Mouse (Mus musculus) subcutaneous adipose tissue, adult 2 months (tissue): Measurements from ENCODE around the gene Ezh2. TPM values are rescaled to one million over a fixed set of nuclear protein-coding genes. Genes with fewer than 3 reads are reported as not detected.

Experiments
- polyA plus RNA-seq: library from polyadenylated mRNA; depleted of rRNA; stranded (reverse); fragments of >200 nt; gene quantifications from 2 replicates; pipeline ENCODE4 v1.2.3, GENCODE M21; 2012; ENCODE audit warnings: low replicate concordance; rRNA removed

Gene Ezh2
- polyA plus RNA-seq: 6.3 and 9.0 TPM in 2 replicates

GRCm38 (mm10) chr6:47594926-47595623 is at the start of gene Ezh2:
Ezh2 (minus strand) TSS chr6:47595341.

Other genes with a start within 250 kb of the Ezh2 start
- gene Cul1, start 141.9 kb downstream of the Ezh2 start, polyA plus RNA-seq: 30.2 and 42.3 TPM in 2 replicates
- gene Pdia4, start 218.1 kb upstream of the Ezh2 start, polyA plus RNA-seq: 43.0 and 71.7 TPM in 2 replicates
- 0.14 and 0.66 TPM in 2 replicates for gene Zfp786, start 235.5 kb upstream of the Ezh2 start, polyA plus RNA-seq
- gene Zfp398, start 240.3 kb upstream of the Ezh2 start, polyA plus RNA-seq: 4.7 and 12.2 TPM in 2 replicates